Mouse (Mus musculus) T-cell, adult 66 days (primary cell): ENCODE data around the gene Dgat2. TPM values are rescaled to one million over a fixed set of nuclear protein-coding genes. Genes with fewer than 3 reads are reported as not detected.

Source experiments
- total RNA-seq, 2 experiments: library from RNA; stranded (reverse); gene quantifications; 3 replicates in 1 of 2; 4 replicates in 1 of 2; pipeline ENCODE4 v1.2.4; 2023

Dgat2 gene
- 1 to 10 TPM; 1.5 to 1.7 TPM for total RNA-seq

DNA sequence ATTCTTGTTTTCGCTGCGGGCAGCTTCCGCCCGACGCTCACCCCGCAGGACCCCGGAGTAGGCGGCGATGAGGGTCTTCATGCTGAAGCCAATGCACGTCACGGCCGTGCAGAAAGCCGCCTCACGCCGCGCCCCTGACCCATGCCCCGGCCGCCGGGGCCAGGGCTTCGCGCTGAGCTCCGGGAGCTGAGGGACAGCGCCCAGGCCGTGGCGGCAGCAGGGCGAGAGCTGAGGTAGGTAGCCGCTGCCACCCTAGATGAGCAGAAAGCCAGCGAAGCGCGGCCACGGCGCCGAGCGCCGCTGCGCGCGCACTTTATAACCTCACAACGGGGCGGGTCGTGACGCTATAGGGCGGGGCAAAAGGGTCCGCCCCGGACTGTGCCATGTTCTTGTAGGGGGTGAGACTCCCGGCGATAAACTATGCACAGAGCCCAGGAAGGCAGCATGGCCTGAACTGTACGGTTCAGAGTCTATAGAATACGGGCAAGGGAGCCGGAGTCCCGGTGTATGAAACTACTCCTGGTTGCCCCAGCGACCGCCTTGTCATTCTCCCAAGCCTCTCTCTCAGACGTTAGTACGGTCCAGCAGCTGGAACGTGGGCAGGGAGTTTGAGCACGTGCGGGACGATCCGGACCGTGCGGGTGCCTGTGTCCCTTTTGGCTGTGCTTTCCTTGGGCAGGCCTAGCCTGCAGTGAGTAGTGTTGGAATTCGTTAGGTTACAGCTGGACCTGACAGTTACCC is at the start of gene Dgat2:
TSS of gene Dgat2 (minus strand) at position 288 of the 741 bp plus-strand sequence.

GRCm38 (mm10) chr7:99140984-99141918 is 41.3 kb downstream of the Dgat2 start, which contains the start of gene Uvrag:
Gene Uvrag (minus strand): TSS chr7:99141141.

Other genes with a start within 250 kb of the Dgat2 start
- 10 to 100 TPM; 77.0 to 90.1 TPM for gene Uvrag, start 41.6 kb downstream of the Dgat2 start, total RNA-seq
- not detected for gene Mogat2, start 55.9 kb upstream of the Dgat2 start, total RNA-seq
- gene Map6, start 84.7 kb upstream of the Dgat2 start, total RNA-seq = 1 to 10 TPM in 1 of 2 experiments, under 1 TPM in 1; 0.80 to 1.5 TPM
- not detected for gene Serpinh1, start 170.5 kb upstream of the Dgat2 start, total RNA-seq
- 1 to 10 TPM; 5.3 to 6.4 TPM for gene Gdpd5, start 198.7 kb upstream of the Dgat2 start, total RNA-seq